ENCODE assay signal across 30 mouse cellular contexts in the genomic region with DNA sequence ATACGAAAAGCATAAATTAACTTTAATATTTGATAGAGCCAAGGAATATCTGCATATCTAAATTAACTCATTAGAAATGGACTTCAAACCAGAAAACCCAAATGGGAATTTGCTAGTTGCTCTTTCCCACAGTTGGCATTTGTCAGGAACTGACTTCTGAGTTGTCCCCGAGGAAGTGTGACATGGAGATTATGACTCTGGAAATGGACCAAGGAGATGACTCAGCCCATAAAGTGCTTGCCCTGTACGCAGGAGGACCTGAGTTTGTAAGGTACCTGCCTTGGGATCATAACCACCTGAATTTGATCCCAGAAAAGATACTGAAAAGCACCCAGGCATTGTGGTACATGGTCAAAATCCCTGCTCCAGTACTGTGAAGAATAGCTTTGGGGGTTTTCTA. TPM values are rescaled to one million over a fixed set of nuclear protein-coding genes. Genes with fewer than 3 reads are reported as not detected.
DNase-seq lines count a peak whose midpoint lies in the region; ATAC-seq lines count a peak whose summit lies in the region.
"Had no signal": no experiment of that assay in that cellular context is flagged by ENCODE, and none has a peak within 500 bp of the region (broad histone marks: within the 10 kb centered on the region; RNA-seq: fewer than 3 reads in every experiment).

No protein-coding gene starts in this region.

- DNase-seq in adrenal gland, adult 2 months, result peak; percentile 58
- no peak for DNase-seq in adrenal gland, postnatal 4 days (ENCODE audit: low spot score in 2 of 2)
- DNase-seq in heart, adult 11 months, result peak; percentile 90
- peak; percentile 48 for DNase-seq in adipocyte (ENCODE audit: low spot score)
- peak; percentile 39 to 45 for DNase-seq in heart, postnatal 10 days
- DNase-seq in T-cell, adult 2 months (ENCODE audit: low spot score), result no peak
- DNase-seq: cerebellum, adult 9-10 months; cerebellum, postnatal 36 days; kidney, adult 8-10 months; kidney, postnatal 4 days; layer of hippocampus, postnatal 36 days; left cerebral cortex, postnatal 4 days; liver, postnatal 0 days; lung, postnatal 36 days; right cerebral cortex, adult 18-20 months; thymus, postnatal 4 days had no signal

- no peaks in the 10 kb centered on the region for H3K9me3 ChIP-seq in heart, embryonic 12.5 days (replicated peaks)
- H3K9me3 ChIP-seq: G1E; hindbrain, embryonic 12.5 days; intestine, embryonic 15.5 days; liver, embryonic 12.5 days; neural tube, embryonic 12.5 days had no signal

- intact Hi-C loops in heart, postnatal 10 days (cut with DNase I), result no loop called here

- no peak overlapping the region for H3K4me3 ChIP-seq in heart, embryonic 12.5 days
- H3K4me3 ChIP-seq: hindbrain, embryonic 12.5 days; intestine, embryonic 15.5 days; liver, embryonic 12.5 days; myocyte; neural tube, embryonic 12.5 days had no signal

- H3K27me3 ChIP-seq in heart, embryonic 12.5 days (replicated peaks), result no peaks in the 10 kb centered on the region
- H3K27me3 ChIP-seq: hindbrain, embryonic 12.5 days; intestine, embryonic 15.5 days; liver, embryonic 12.5 days; neural tube, embryonic 12.5 days had no signal

- no peak overlapping the region for H3K4me2 ChIP-seq in heart, embryonic 12.5 days
- H3K4me2 ChIP-seq: hindbrain, embryonic 12.5 days; intestine, embryonic 15.5 days; liver, embryonic 12.5 days; midbrain, embryonic 11.5 days; neural tube, embryonic 12.5 days had no signal

- WGBS in heart, embryonic 12.5 days, result 65% methylated on average over 3 of the region's 3 CpGs

- peaks cover 2% of the 10 kb centered on the region; the same call in 1 of the 2 replicates for H3K4me1 ChIP-seq in heart, embryonic 12.5 days (replicated peaks)
- H3K4me1 ChIP-seq: hindbrain, embryonic 12.5 days; intestine, embryonic 15.5 days; liver, embryonic 12.5 days; neural tube, embryonic 12.5 days had no signal

- ATAC-seq in heart, embryonic 12.5 days (ENCODE audit: insufficient number of reproducible peaks, low FRiP score), result no peak
- ATAC-seq: forebrain, embryonic 14.5 days; hindbrain, postnatal 0 days; intestine, embryonic 15.5 days; liver, embryonic 12.5 days; liver, postnatal 0 days had no signal

- no peaks in the 10 kb centered on the region for H3K36me3 ChIP-seq in heart, embryonic 12.5 days
- H3K36me3 ChIP-seq: G1E; hindbrain, embryonic 12.5 days; intestine, embryonic 15.5 days; liver, embryonic 12.5 days; neural tube, embryonic 12.5 days had no signal

- H3K9ac ChIP-seq in heart, embryonic 12.5 days, result no peak overlapping the region
- H3K9ac ChIP-seq: hindbrain, embryonic 12.5 days; intestine, embryonic 15.5 days; liver, embryonic 12.5 days; liver, postnatal 0 days; neural tube, embryonic 12.5 days had no signal

- no peak overlapping the region for H3K27ac ChIP-seq in heart, embryonic 12.5 days (ENCODE audit: poor library complexity, severe bottlenecking)
- H3K27ac ChIP-seq: hindbrain, embryonic 12.5 days; hindbrain, postnatal 0 days; intestine, embryonic 15.5 days; kidney, postnatal 0 days; liver, embryonic 12.5 days; neural tube, embryonic 12.5 days had no signal

RNA-seq across cellular contexts. Expression of a gene that starts 11.1 kb away (rescaled TPM):
- under 1 TPM in 1 of 2 experiments, not detected in 1; 0.06 TPM for total RNA-seq in adrenal gland, adult 2 months (2021)
- polyA plus RNA-seq in adrenal gland, adult 2 months (2012; rRNA removed), result not detected in 2 replicates
- total RNA-seq in adrenal gland, postnatal 4 days (2021), result under 1 TPM; 0.08 to 0.14 TPM
- polyA plus RNA-seq in heart, embryonic 12.5 days (2016; fragmentation: Nextera tagmentation; extraction: Ambion mirVana), result 0.10 and 0.15 TPM in 2 replicates
- under 1 TPM; 0.15 to 0.31 TPM for total RNA-seq in heart, postnatal 10 days (2021)
- total RNA-seq: megakaryocyte, adult 5-6 weeks had no signal
- polyA plus RNA-seq: forebrain, embryonic 14.5 days; G1E; gonadal fat pad, adult 2 months; liver, embryonic 12.5 days; liver, postnatal 0 days; myocyte; spleen, adult 2 months had no signal

Comparison
In these comparisons a context has a peak if more than half of its experiments do, and no peak if none do; other contexts are left out.
1. DNase-seq: peak in adrenal gland, adult 2 months (single experiment), heart, adult 11 months (single experiment), adipocyte (single experiment) and heart, postnatal 10 days (2 of 2); none in adrenal gland, postnatal 4 days (0 of 2) and T-cell, adult 2 months (single experiment).